Mouse (Mus musculus) neural tube, embryonic 10.5 days (tissue): Measurements from ENCODE around the gene Asb18.

ENCODE experiments used
- DNase-seq: peaks from one replicate; pipeline ENCODE4 v3.0.0-alpha.2; 2017; ENCODE audit warnings: low spot score; ENCODE audit errors: extremely low spot score

Asb18 gene

GRCm38 (mm10) chr1:89912392-89912791, 102.1 kb downstream of the Asb18 start:
- DNase-seq = no peak

- no peak for DNase-seq
Observed at GRCm38 (mm10) chr1:89909796-89910195, 104.7 kb downstream of the Asb18 start.

GRCm38 (mm10) chr1:89902641-89903040, 111.8 kb downstream of the Asb18 start:
- DNase-seq = no peak

GRCm38 (mm10) chr1:89902236-89902635, 112.2 kb downstream of the Asb18 start:
- no peak for DNase-seq

GRCm38 (mm10) chr1:89901381-89901780, 113.1 kb downstream of the Asb18 start:
- DNase-seq = no peak
